Mouse (Mus musculus) forebrain, embryonic 13.5 days (tissue): ENCODE results near the gene Lhx3. TPM values are rescaled to one million over a fixed set of nuclear protein-coding genes. Genes with fewer than 3 reads are reported as not detected.
A peak's percentile ranks its signal among the peaks of the same experiment; 100 is the strongest.

ENCODE experiments used
- ATAC-seq: fragments of 200-750 bp; cut with Nextera tagmentation; 2 replicates; pipeline ENCODE4 v1.8.0; 2017
- H3K27ac ChIP-seq: fragments of 300-500 bp; sonication (generic); 2 replicates; pipeline ENCODE4 v1.5.1; 2015; ENCODE audit warnings: inconsistent platforms, mild to moderate bottlenecking, moderate library complexity
- H3K27me3 ChIP-seq: fragments of 300-500 bp; sonication (generic); 2 replicates; pipeline ENCODE4 v1.6.1; 2015; ENCODE audit warnings: mild to moderate bottlenecking, inconsistent platforms
- H3K36me3 ChIP-seq: fragments of 300-500 bp; sonication (generic); 2 replicates; pipeline ENCODE4 v1.6.1; 2015; ENCODE audit warnings: mild to moderate bottlenecking, inconsistent platforms; ENCODE audit not compliant: poor library complexity, severe bottlenecking
- H3K4me1 ChIP-seq: fragments of 300-500 bp; sonication (generic); 2 replicates; pipeline ENCODE4 v1.6.1; 2015; ENCODE audit warnings: inconsistent platforms
- H3K4me2 ChIP-seq: fragments of 300-500 bp; sonication (generic); 2 replicates; pipeline ENCODE4 v1.6.1; 2015; ENCODE audit warnings: inconsistent platforms, mild to moderate bottlenecking, moderate library complexity
- H3K4me3 ChIP-seq: fragments of 300-500 bp; sonication (generic); 2 replicates; pipeline ENCODE4 v1.5.1; 2015; ENCODE audit warnings: mild to moderate bottlenecking, inconsistent platforms
- H3K9ac ChIP-seq: fragments of 300-500 bp; sonication (generic); 2 replicates; pipeline ENCODE4 v1.6.1; 2015; ENCODE audit warnings: mild to moderate bottlenecking, inconsistent platforms
- H3K9me3 ChIP-seq: fragments of 300-500 bp; sonication (generic); replicated peaks from 2 replicates; pipeline ENCODE4 v1.6.1; 2016; ENCODE audit warnings: inconsistent platforms
- WGBS: fragments of 180-500 bp; shearing (Covaris S2); methylation state at CpG from one replicate; pipeline ENCODE4 v1.1.7; 2015; 5-methylcytosine and 5-hydroxymethylcytosine counted together
- polyA plus RNA-seq: library from polyadenylated mRNA; unstranded; fragments of >200 nt; fragmentation: Nextera tagmentation; extraction: Ambion mirVana; gene quantifications from 2 replicates; pipeline ENCODE4 v1.2.1, GENCODE M21; 2015

Gene Lhx3
- polyA plus RNA-seq = 0.09 and 0.21 TPM in 2 replicates

GRCm38 (mm10) chr2:26208126-26208789 is at the start of gene Lhx3:
Gene Lhx3, minus strand, starts transcription at chr2:26208289.
- H3K27me3 ChIP-seq = peaks cover 55% of the 10 kb centered on the region
- H3K4me3 ChIP-seq = no peak within 1 kb of the TSS
- no peaks in the 10 kb centered on the region for H3K9me3 ChIP-seq
- H3K4me1 ChIP-seq = peaks cover 29% of the 10 kb centered on the region
- H3K9ac ChIP-seq = no peak within 1 kb of the TSS
- no peak within 1 kb of the TSS for H3K4me2 ChIP-seq
- peaks cover 38% of the 10 kb centered on the region for H3K36me3 ChIP-seq
- 6% methylated on average over 19 of the region's 19 CpGs for WGBS
- 0 out of 2 replicates have a peak, but pooled peaks have one; percentile 21 for ATAC-seq
- H3K27ac ChIP-seq = no peak within 1 kb of the TSS

GRCm38 (mm10) chr2:26257315-26258096 is 49.4 kb upstream of the Lhx3 start:
- 85% methylated on average over 16 of the region's 16 CpGs for WGBS

GRCm38 (mm10) chr2:26254816-26255215 is 46.7 kb upstream of the Lhx3 start:
- no peaks in the 10 kb centered on the region for H3K9me3 ChIP-seq
- no peaks in the 10 kb centered on the region for H3K4me1 ChIP-seq
- WGBS = 59% methylated on average over 4 of the region's 4 CpGs
- no peak overlapping the region for H3K9ac ChIP-seq
- no peak overlapping the region for H3K27ac ChIP-seq
- no peak overlapping the region for H3K4me2 ChIP-seq
- H3K4me3 ChIP-seq = no peak overlapping the region
- no peaks in the 10 kb centered on the region for H3K27me3 ChIP-seq
- no peaks in the 10 kb centered on the region for H3K36me3 ChIP-seq
- no peak for ATAC-seq

More at GRCm38 (mm10) chr2:26257315-26258096, 49.4 kb upstream of the Lhx3 start:
- Histone ChIP-seq H3K4me1 (no peaks in the 10 kb centered on the region), H3K4me2 (no peak overlapping the region), H3K36me3 (no peaks in the 10 kb centered on the region), H3K9me3 (no peaks in the 10 kb centered on the region), H3K9ac (no peak overlapping the region), H3K27me3 (no peaks in the 10 kb centered on the region), H3K27ac (no peak overlapping the region), H3K4me3 (no peak overlapping the region)
- ATAC-seq = no peak

GRCm38 (mm10) chr2:26252514-26253206 is 44.6 kb upstream of the Lhx3 start:
- Histone ChIP-seq H3K9ac (no peak overlapping the region), H3K9me3 (no peaks in the 10 kb centered on the region), H3K36me3 (no peaks in the 10 kb centered on the region), H3K4me3 (no peak overlapping the region), H3K27me3 (no peaks in the 10 kb centered on the region), H3K27ac (no peak overlapping the region), H3K4me1 (no peaks in the 10 kb centered on the region), H3K4me2 (no peak overlapping the region)
- ATAC-seq = no peak
- WGBS = 62% methylated on average over 8 of the region's 8 CpGs

- H3K9me3 ChIP-seq = no peaks in the 10 kb centered on the region
- no peak overlapping the region for H3K9ac ChIP-seq
- no peaks in the 10 kb centered on the region for H3K4me1 ChIP-seq
- 70% methylated on average over 3 of the region's 3 CpGs for WGBS
- no peak overlapping the region for H3K4me2 ChIP-seq
- no peak for ATAC-seq
- H3K4me3 ChIP-seq = no peak overlapping the region
- no peak overlapping the region for H3K27ac ChIP-seq
- H3K36me3 ChIP-seq = no peaks in the 10 kb centered on the region
- H3K27me3 ChIP-seq = 0 out of 2 replicates have a peak, but pooled peaks cover 3% of the 10 kb centered on the region
These were observed 39.4 kb upstream of the Lhx3 start for GRCm38 (mm10) chr2:26247531-26247930.

GRCm38 (mm10) chr2:26240841-26241240 is 32.8 kb upstream of the Lhx3 start:
- 58% methylated on average over 3 of the region's 3 CpGs for WGBS
- H3K4me3 ChIP-seq = no peak overlapping the region
- H3K4me1 ChIP-seq = peaks cover 15% of the 10 kb centered on the region
- no peaks in the 10 kb centered on the region for H3K9me3 ChIP-seq
- no peak overlapping the region for H3K9ac ChIP-seq
- no peak overlapping the region for H3K27ac ChIP-seq
- H3K27me3 ChIP-seq = 0 out of 2 replicates have a peak, but pooled peaks cover 3% of the 10 kb centered on the region
- no peaks in the 10 kb centered on the region for H3K36me3 ChIP-seq
- H3K4me2 ChIP-seq = no peak overlapping the region
- ATAC-seq = no peak

- 0 out of 2 replicates have a peak, but pooled peaks cover 3% of the 10 kb centered on the region for H3K27me3 ChIP-seq
- no peak for ATAC-seq
These were observed 32.2 kb upstream of the Lhx3 start for GRCm38 (mm10) chr2:26240330-26240729.

GRCm38 (mm10) chr2:26237290-26237782 is 29.2 kb upstream of the Lhx3 start, which contains the start of gene Qsox2:
Gene Qsox2, minus strand, starts transcription at chr2:26237525.
- peak within 1 kb of the TSS; percentile 87 for H3K4me2 ChIP-seq
- WGBS = 2% methylated on average over 34 of the region's 36 CpGs
- no peaks in the 10 kb centered on the region for H3K9me3 ChIP-seq
- 0 out of 2 replicates have a peak, but pooled peaks cover 3% of the 10 kb centered on the region for H3K36me3 ChIP-seq
- peak; percentile 88 for ATAC-seq
- H3K9ac ChIP-seq = peak within 1 kb of the TSS; percentile 91
- H3K27ac ChIP-seq = peak within 1 kb of the TSS; percentile 68
- H3K4me3 ChIP-seq = peak within 1 kb of the TSS; percentile 93
- peaks cover 27% of the 10 kb centered on the region for H3K4me1 ChIP-seq
- H3K27me3 ChIP-seq = no peaks in the 10 kb centered on the region

More at GRCm38 (mm10) chr2:26240330-26240729, 32.2 kb upstream of the Lhx3 start:
- Histone ChIP-seq H3K9ac (no peak overlapping the region), H3K4me1 (peaks cover 20% of the 10 kb centered on the region), H3K9me3 (no peaks in the 10 kb centered on the region), H3K4me3 (no peak overlapping the region), H3K27ac (no peak overlapping the region; the same call in 1 of the 2 replicates), H3K4me2 (no peak overlapping the region), H3K36me3 (no peaks in the 10 kb centered on the region)
- WGBS = 58% methylated on average over 9 of the region's 9 CpGs

- peak overlapping the region; percentile 91 for H3K9ac ChIP-seq
- 0 out of 2 replicates have a peak, but pooled peaks cover 3% of the 10 kb centered on the region for H3K36me3 ChIP-seq
- H3K4me1 ChIP-seq = peaks cover 27% of the 10 kb centered on the region
- peak; percentile 70; the same call in 1 of the 2 replicates for ATAC-seq
- H3K27ac ChIP-seq = peak overlapping the region; percentile 68
- H3K9me3 ChIP-seq = no peaks in the 10 kb centered on the region
- under 1% methylated on average over 51 of the region's 51 CpGs for WGBS
- H3K4me2 ChIP-seq = peak overlapping the region; percentile 87
- H3K4me3 ChIP-seq = peak overlapping the region; percentile 93
- no peaks in the 10 kb centered on the region for H3K27me3 ChIP-seq
These were observed 28.7 kb upstream of the Lhx3 start for GRCm38 (mm10) chr2:26236681-26237289.

- H3K9ac ChIP-seq = peak overlapping the region; percentile 16; the same call in 1 of the 2 replicates
- no peak overlapping the region for H3K4me3 ChIP-seq
- 0 out of 2 replicates have a peak, but pooled peaks cover 3% of the 10 kb centered on the region for H3K36me3 ChIP-seq
- H3K4me1 ChIP-seq = peaks cover 22% of the 10 kb centered on the region
- H3K9me3 ChIP-seq = no peaks in the 10 kb centered on the region
- H3K27ac ChIP-seq = no peak overlapping the region
- H3K27me3 ChIP-seq = no peaks in the 10 kb centered on the region
- 91% methylated on average over 2 of the region's 2 CpGs for whole genome bisulfite sequencing
- no peak for ATAC-seq
- H3K4me2 ChIP-seq = no peak overlapping the region
These were observed 26.7 kb upstream of the Lhx3 start for GRCm38 (mm10) chr2:26234771-26235170.

GRCm38 (mm10) chr2:26234253-26234652 is 26.2 kb upstream of the Lhx3 start:
- Histone ChIP-seq H3K4me3 (no peak overlapping the region), H3K4me2 (no peak overlapping the region), H3K27me3 (no peaks in the 10 kb centered on the region), H3K9ac (no peak overlapping the region), H3K36me3 (0 out of 2 replicates have a peak, but pooled peaks cover 3% of the 10 kb centered on the region), H3K9me3 (no peaks in the 10 kb centered on the region), H3K4me1 (peaks cover 22% of the 10 kb centered on the region), H3K27ac (no peak overlapping the region)
- ATAC-seq = no peak
- 82% methylated on average over 5 of the region's 5 CpGs for WGBS
